16 mouse cellular contexts compared by ENCODE assay signal in the genomic region with DNA sequence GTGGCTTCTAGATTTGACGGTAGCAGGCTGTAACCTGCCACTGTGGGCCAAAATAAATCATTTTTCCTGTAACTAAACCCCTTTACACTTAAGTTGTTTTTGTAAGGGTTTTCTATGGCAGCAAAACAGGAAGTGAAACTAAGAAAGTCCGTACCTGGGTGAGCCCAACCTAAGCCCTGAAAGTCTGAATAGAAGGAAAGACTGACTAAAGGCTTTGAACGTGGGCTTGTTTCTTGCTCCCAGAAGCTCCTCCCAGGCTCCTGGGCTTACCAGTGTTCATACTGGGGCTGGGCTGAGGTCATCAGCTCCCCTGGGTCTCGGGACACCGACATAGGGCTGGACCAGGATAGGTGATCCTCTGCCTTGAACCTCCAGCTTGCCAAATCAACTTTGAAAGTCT.
DNase-seq lines count a peak whose midpoint lies in the region; ATAC-seq lines count a peak whose summit lies in the region.
"Had no signal": no experiment of that assay in that cellular context is flagged by ENCODE, and none has a peak within 500 bp of the region (broad histone marks: within the 10 kb centered on the region; RNA-seq: fewer than 3 reads in every experiment).

No protein-coding gene starts in this region.

- peak; percentile 29 for DNase-seq in thymus, postnatal 0 days (ENCODE audit: low spot score)
- DNase-seq in thymus, postnatal 14 days, result no peak
- DNase-seq in T-cell, adult 2 months (ENCODE audit: low spot score), result peak; percentile 15
- no peak for DNase-seq in embryo, embryonic 10 days (ENCODE audit: low spot score)
- no peak for DNase-seq in urinary bladder, postnatal 25 days (ENCODE audit: low spot score)
- DNase-seq in frontal cortex, postnatal 10 days (ENCODE audit: low spot score in 2 of 2), result no peak
- DNase-seq: adrenal gland, adult 8-10 months; cerebellum, adult 9-10 months; heart, postnatal 14 days; layer of hippocampus, postnatal 36 days; midbrain, embryonic 14.5 days; right cerebral cortex, postnatal 14 days had no signal

- peak; percentile 77 for ATAC-seq in inflammation-experienced regulatory T-cells, adult 6 months
- ATAC-seq: forebrain, embryonic 16.5 days; intestine, postnatal 0 days; lung, postnatal 0 days had no signal

Comparison
In these comparisons a context has a peak if more than half of its experiments do, and no peak if none do; other contexts are left out.
1. DNase-seq: peak in thymus, postnatal 0 days (single experiment) and T-cell, adult 2 months (single experiment); none in thymus, postnatal 14 days (single experiment), embryo, embryonic 10 days (single experiment), urinary bladder, postnatal 25 days (single experiment) and frontal cortex, postnatal 10 days (0 of 2).